Mouse (Mus musculus) intestine, postnatal 0 days (tissue): ENCODE results near the gene Fggy. TPM values are rescaled to one million over a fixed set of nuclear protein-coding genes. Genes with fewer than 3 reads are reported as not detected.

ENCODE experiments used
- ATAC-seq: fragments of 200-750 bp; cut with Nextera tagmentation; 2 replicates; pipeline ENCODE4 v1.8.0; 2017; ENCODE audit warnings: mild to moderate bottlenecking, moderate TSS enrichment, moderate library complexity
- H3K27ac ChIP-seq: fragments of 300-500 bp; sonication (generic); 2 replicates; pipeline ENCODE4 v1.5.1; 2014; ENCODE audit warnings: mild to moderate bottlenecking, low read depth, low read length, moderate library complexity
- H3K27me3 ChIP-seq: fragments of 300-500 bp; sonication (generic); replicated peaks from 2 replicates; pipeline ENCODE4 v1.6.1; 2014; ENCODE audit warnings: low read length, mixed read lengths; ENCODE audit not compliant: control insufficient read depth, insufficient read depth
- H3K36me3 ChIP-seq: fragments of 300-500 bp; sonication (generic); 2 replicates; pipeline ENCODE4 v1.6.1; 2014; ENCODE audit warnings: mild to moderate bottlenecking, moderate library complexity; ENCODE audit not compliant: control insufficient read depth, insufficient read depth
- H3K4me1 ChIP-seq: fragments of 300-500 bp; sonication (generic); replicated peaks from 2 replicates; pipeline ENCODE4 v1.6.1; 2014; ENCODE audit warnings: antibody characterized with exemption, low read length, mixed read lengths; ENCODE audit not compliant: control insufficient read depth, insufficient read depth
- H3K4me2 ChIP-seq: fragments of 300-500 bp; sonication (generic); replicated peaks from 2 replicates; pipeline ENCODE4 v1.6.1; 2014; ENCODE audit warnings: low read depth, mild to moderate bottlenecking, moderate library complexity
- H3K4me3 ChIP-seq: fragments of 300-500 bp; sonication (generic); 2 replicates; pipeline ENCODE4 v1.5.1; 2014; ENCODE audit warnings: low read depth, low read length
- H3K9ac ChIP-seq: fragments of 300-500 bp; sonication (generic); 2 replicates; pipeline ENCODE4 v1.6.1; 2014; ENCODE audit warnings: mild to moderate bottlenecking, low read depth, low read length
- H3K9me3 ChIP-seq: fragments of 300-500 bp; sonication (generic); 2 replicates; pipeline ENCODE4 v1.6.1; 2016; ENCODE audit warnings: mixed run types; ENCODE audit not compliant: control insufficient read depth
- CTCF ChIP-seq: sonication (generic); IDR thresholded peaks from 2 replicates; pipeline ENCODE4 v1.5.1; 2016; ENCODE audit warnings: low read depth, mild to moderate bottlenecking, control low read depth, antibody characterized with exemption, moderate library complexity
- WGBS: fragments of 180-500 bp; shearing (Covaris S2); extraction: QIAGEN DNeasy Blood & Tissue Kit; methylation state at CpG from one replicate; pipeline ENCODE4 v1.1.7; 2014; 5-methylcytosine and 5-hydroxymethylcytosine counted together
- polyA plus RNA-seq: library from polyadenylated mRNA; unstranded; fragments of >200 nt; fragmentation: Nextera tagmentation; extraction: Ambion mirVana; gene quantifications from 2 replicates; pipeline ENCODE4 v1.2.1, GENCODE M21; 2015

The Fggy gene
- polyA plus RNA-seq, 1 experiment from 2014 or later = 9.9 TPM

- H3K4me3 ChIP-seq = no peak overlapping the region
- H3K27me3 ChIP-seq = no peaks in the 10 kb centered on the region
- no peaks in the 10 kb centered on the region for H3K9me3 ChIP-seq
- H3K4me1 ChIP-seq = no peaks in the 10 kb centered on the region
- 70% methylated on average over 4 of the region's 4 CpGs for WGBS
- H3K4me2 ChIP-seq = no peak overlapping the region
- TF ChIP-seq CTCF = no peak
- H3K9ac ChIP-seq = no peak overlapping the region
- no peak overlapping the region for H3K27ac ChIP-seq
- no peak for ATAC-seq
- H3K36me3 ChIP-seq = no peaks in the 10 kb centered on the region
These were observed 29.1 kb downstream of the Fggy start for GRCm38 (mm10) chr4:95586274-95587001.

GRCm38 (mm10) chr4:95588722-95589283 lies 31.5 kb downstream of the Fggy start:
- Histone ChIP-seq H3K4me3 (no peak overlapping the region), H3K4me1 (no peaks in the 10 kb centered on the region), H3K27me3 (no peaks in the 10 kb centered on the region), H3K9me3 (no peaks in the 10 kb centered on the region), H3K9ac (no peak overlapping the region), H3K36me3 (no peaks in the 10 kb centered on the region), H3K4me2 (no peak overlapping the region), H3K27ac (no peak overlapping the region)
- no peak for TF ChIP-seq CTCF
- WGBS = 81% methylated on average over 2 of the region's 2 CpGs
- ATAC-seq = no peak

- H3K36me3 ChIP-seq = no peaks in the 10 kb centered on the region
- TF ChIP-seq CTCF = no peak
- H3K4me3 ChIP-seq = no peak overlapping the region
- 87% methylated on average over 3 of the region's 3 CpGs for whole genome bisulfite sequencing
- no peaks in the 10 kb centered on the region for H3K4me1 ChIP-seq
- no peak for ATAC-seq
- H3K4me2 ChIP-seq = no peak overlapping the region
- H3K9me3 ChIP-seq = no peaks in the 10 kb centered on the region
- no peaks in the 10 kb centered on the region for H3K27me3 ChIP-seq
- H3K27ac ChIP-seq = no peak overlapping the region
- H3K9ac ChIP-seq = no peak overlapping the region
These were observed 33.6 kb downstream of the Fggy start for GRCm38 (mm10) chr4:95590878-95591277.

- 34% methylated on average over 6 of the region's 6 CpGs for WGBS
- Histone ChIP-seq H3K4me1 (no peaks in the 10 kb centered on the region), H3K36me3 (no peaks in the 10 kb centered on the region), H3K4me2 (no peak overlapping the region), H3K9ac (no peak overlapping the region), H3K27ac (no peak overlapping the region), H3K9me3 (no peaks in the 10 kb centered on the region), H3K27me3 (no peaks in the 10 kb centered on the region), H3K4me3 (no peak overlapping the region)
- ATAC-seq = 0 out of 2 replicates have a peak, but pooled peaks have one; percentile 41
- no peak for TF ChIP-seq CTCF
These were observed 39.9 kb downstream of the Fggy start for GRCm38 (mm10) chr4:95597208-95597607.

- no peak for ATAC-seq
- Histone ChIP-seq H3K4me2 (no peak overlapping the region), H3K27me3 (no peaks in the 10 kb centered on the region), H3K36me3 (no peaks in the 10 kb centered on the region), H3K4me3 (no peak overlapping the region), H3K27ac (no peak overlapping the region), H3K4me1 (no peaks in the 10 kb centered on the region), H3K9ac (no peak overlapping the region), H3K9me3 (no peaks in the 10 kb centered on the region)
- 87% methylated on average over 4 of the region's 4 CpGs for WGBS
- TF ChIP-seq CTCF = no peak
These were observed 44.5 kb downstream of the Fggy start for GRCm38 (mm10) chr4:95601776-95602175.

- H3K9me3 ChIP-seq = no peaks in the 10 kb centered on the region
- H3K4me3 ChIP-seq = no peak overlapping the region
- no peaks in the 10 kb centered on the region for H3K27me3 ChIP-seq
- H3K27ac ChIP-seq = no peak overlapping the region
- no peak overlapping the region for H3K4me2 ChIP-seq
- TF ChIP-seq CTCF = no peak
- ATAC-seq = no peak
- H3K4me1 ChIP-seq = no peaks in the 10 kb centered on the region
- no peaks in the 10 kb centered on the region for H3K36me3 ChIP-seq
- WGBS = 88% methylated on average over 1 of the region's 1 CpGs
- H3K9ac ChIP-seq = no peak overlapping the region
These were observed 45.9 kb downstream of the Fggy start for GRCm38 (mm10) chr4:95603254-95603653.
